Mouse (Mus musculus): ENCODE measurements around the gene Denr.

Gene Denr

GRCm38 (mm10) chr5:123914852-123915251 lies 7.9 kb downstream of the Denr start:
- DNase-seq: no peak

- no peak for DNase-seq
Measured at GRCm38 (mm10) chr5:123922112-123922511, 15.1 kb downstream of the Denr start.

- no peak for DNase-seq
Measured at GRCm38 (mm10) chr5:123927118-123927517, 20.1 kb downstream of the Denr start, which contains the start of gene Gm43518. Gene Gm43518, plus strand, starts transcription at chr5:123927418.

GRCm38 (mm10) chr5:123930508-123930989 lies 23.6 kb downstream of the Denr start, which contains the start of gene Ccdc62:
Gene Ccdc62, plus strand, starts transcription at chr5:123930679.
- peak; percentile 97 for DNase-seq

- no peak for DNase-seq
Measured at GRCm38 (mm10) chr5:123931131-123931530, 24.2 kb downstream of the Denr start.

- no peak for DNase-seq
Measured at GRCm38 (mm10) chr5:123932927-123933326, 26.0 kb downstream of the Denr start.

GRCm38 (mm10) chr5:123933556-123933955 lies 26.6 kb downstream of the Denr start:
- peak; percentile 71 for DNase-seq

GRCm38 (mm10) chr5:123933957-123934591 lies 27.1 kb downstream of the Denr start:
- peak; percentile 70 for DNase-seq

- no peak for DNase-seq
Measured at GRCm38 (mm10) chr5:123935931-123936330, 29.0 kb downstream of the Denr start.

- DNase-seq: no peak
Measured at GRCm38 (mm10) chr5:123938479-123938878, 31.5 kb downstream of the Denr start.

GRCm38 (mm10) chr5:123946546-123946945 lies 39.6 kb downstream of the Denr start:
- no peak for DNase-seq

GRCm38 (mm10) chr5:123947041-123947761 lies 40.2 kb downstream of the Denr start:
- no peak for DNase-seq

GRCm38 (mm10) chr5:123952365-123953045 lies 45.5 kb downstream of the Denr start:
- no peak for DNase-seq

- no peak for DNase-seq
Measured at GRCm38 (mm10) chr5:123957213-123957612, 50.2 kb downstream of the Denr start.

- no peak for DNase-seq
Measured at GRCm38 (mm10) chr5:123959018-123959417, 52.0 kb downstream of the Denr start.

- no peak for DNase-seq
Measured at GRCm38 (mm10) chr5:123960129-123960528, 53.2 kb downstream of the Denr start.

- DNase-seq: no peak
Measured at GRCm38 (mm10) chr5:123961046-123961445, 54.1 kb downstream of the Denr start.

- DNase-seq: no peak
Measured at GRCm38 (mm10) chr5:123964208-123964607, 57.2 kb downstream of the Denr start.

GRCm38 (mm10) chr5:123966759-123967158 lies 59.8 kb downstream of the Denr start:
- DNase-seq: no peak

GRCm38 (mm10) chr5:123968468-123968867 lies 61.5 kb downstream of the Denr start:
- no peak for DNase-seq

GRCm38 (mm10) chr5:123969216-123969615 lies 62.2 kb downstream of the Denr start:
- DNase-seq: no peak

- no peak for DNase-seq
Measured at GRCm38 (mm10) chr5:123970576-123970975, 63.6 kb downstream of the Denr start.

- DNase-seq: no peak
Measured at GRCm38 (mm10) chr5:123972453-123972852, 65.5 kb downstream of the Denr start.

All from liver (tissue).